Mouse (Mus musculus) liver, embryonic 13.5 days (tissue): ENCODE results near the gene Mogat2. TPM values are rescaled to one million over a fixed set of nuclear protein-coding genes. Genes with fewer than 3 reads are reported as not detected.

ENCODE experiments used
- ATAC-seq: fragments of 200-750 bp; cut with Nextera tagmentation; 2 replicates; pipeline ENCODE4 v1.8.0; 2017; ENCODE audit warnings: low read depth, mild to moderate bottlenecking, moderate number of reproducible peaks, moderate library complexity
- DNase-seq: peaks from one replicate; pipeline ENCODE4 v3.0.0; 2022
- H3K27ac ChIP-seq: fragments of 300-500 bp; sonication (generic); 2 replicates; pipeline ENCODE4 v1.5.1; 2015; ENCODE audit warnings: moderate library complexity, mild to moderate bottlenecking, inconsistent platforms
- H3K27me3 ChIP-seq: fragments of 300-500 bp; sonication (generic); 2 replicates; pipeline ENCODE4 v1.6.1; 2015; ENCODE audit warnings: mild to moderate bottlenecking, inconsistent platforms
- H3K36me3 ChIP-seq: fragments of 300-500 bp; sonication (generic); 2 replicates; pipeline ENCODE4 v1.6.1; 2015; ENCODE audit warnings: mild to moderate bottlenecking, inconsistent platforms
- H3K4me1 ChIP-seq: fragments of 300-500 bp; sonication (generic); replicated peaks from 2 replicates; pipeline ENCODE4 v1.6.1; 2015; ENCODE audit warnings: inconsistent platforms
- H3K4me2 ChIP-seq: fragments of 300-500 bp; sonication (generic); 2 replicates; pipeline ENCODE4 v1.6.1; 2015; ENCODE audit warnings: inconsistent platforms, mild to moderate bottlenecking, moderate library complexity
- H3K4me3 ChIP-seq: fragments of 300-500 bp; sonication (generic); replicated peaks from 2 replicates; pipeline ENCODE4 v1.5.1; 2015; ENCODE audit warnings: mild to moderate bottlenecking, inconsistent platforms
- H3K9ac ChIP-seq: fragments of 300-500 bp; sonication (generic); 2 replicates; pipeline ENCODE4 v1.6.1; 2015; ENCODE audit warnings: mild to moderate bottlenecking, inconsistent platforms
- H3K9me3 ChIP-seq: fragments of 300-500 bp; sonication (generic); replicated peaks from 2 replicates; pipeline ENCODE4 v1.6.1; 2016; ENCODE audit warnings: inconsistent platforms
- WGBS: fragments of 180-500 bp; shearing (Covaris S2); methylation state at CpG from one replicate; pipeline ENCODE4 v1.1.7; 2015; ENCODE audit not compliant: insufficient replicate concordance; 5-methylcytosine and 5-hydroxymethylcytosine counted together
- polyA plus RNA-seq: library from polyadenylated mRNA; unstranded; fragments of >200 nt; fragmentation: Nextera tagmentation; extraction: Ambion mirVana; gene quantifications from 2 replicates; pipeline ENCODE4 v1.2.1, GENCODE M21; 2015

Gene Mogat2
- polyA plus RNA-seq, 1 experiment from 2014 or later, result 35.9 TPM

GRCm38 (mm10) chr7:99234916-99235315, 3.5 kb downstream of the Mogat2 start:
- Histone ChIP-seq H3K4me2 (no peak overlapping the region), H3K4me3 (no peak overlapping the region), H3K4me1 (peaks cover 32% of the 10 kb centered on the region), H3K36me3 (no peaks in the 10 kb centered on the region), H3K27me3 (peaks cover 26% of the 10 kb centered on the region), H3K9ac (no peak overlapping the region), H3K27ac (no peak overlapping the region), H3K9me3 (no peaks in the 10 kb centered on the region)
- ATAC-seq (no peak), DNase-seq (no peak)
- WGBS, result 14% methylated on average over 2 of the region's 2 CpGs

GRCm38 (mm10) chr7:99232571-99232970, 5.8 kb downstream of the Mogat2 start:
- Histone ChIP-seq H3K27ac (no peak overlapping the region), H3K4me3 (no peak overlapping the region), H3K4me2 (no peak overlapping the region), H3K9me3 (no peaks in the 10 kb centered on the region), H3K27me3 (peaks cover 5% of the 10 kb centered on the region; the same call in 1 of the 2 replicates), H3K9ac (no peak overlapping the region), H3K4me1 (peaks cover 31% of the 10 kb centered on the region), H3K36me3 (no peaks in the 10 kb centered on the region)
- DNase-seq (no peak), ATAC-seq (no peak)
- WGBS, result 59% methylated on average over 6 of the region's 6 CpGs

- no peak overlapping the region for H3K4me3 ChIP-seq
- H3K27ac ChIP-seq, result no peak overlapping the region; the same call in none of the 2 replicates
- 56% methylated on average over 7 of the region's 7 CpGs for WGBS
Observed at GRCm38 (mm10) chr7:99230061-99230747, 8.2 kb downstream of the Mogat2 start.

GRCm38 (mm10) chr7:99229411-99229810, 9.0 kb downstream of the Mogat2 start:
- H3K4me3 ChIP-seq, result no peak overlapping the region
- no peaks in the 10 kb centered on the region for H3K36me3 ChIP-seq
- DNase-seq (no peak), ATAC-seq (no peak)
- H3K9me3 ChIP-seq, result no peaks in the 10 kb centered on the region
- H3K27me3 ChIP-seq, result no peaks in the 10 kb centered on the region
- H3K4me2 ChIP-seq, result no peak overlapping the region
- 0% methylated on average over 2 of the region's 2 CpGs for WGBS
- H3K27ac ChIP-seq, result 0 out of 2 replicates have a peak overlapping the region, but pooled peaks have one; percentile 9
- peaks cover 28% of the 10 kb centered on the region for H3K4me1 ChIP-seq
- no peak overlapping the region for H3K9ac ChIP-seq

More at GRCm38 (mm10) chr7:99230061-99230747, 8.2 kb downstream of the Mogat2 start:
- Histone ChIP-seq H3K36me3 (no peaks in the 10 kb centered on the region), H3K4me2 (no peak overlapping the region), H3K27me3 (no peaks in the 10 kb centered on the region), H3K9ac (no peak overlapping the region), H3K9me3 (no peaks in the 10 kb centered on the region), H3K4me1 (peaks cover 28% of the 10 kb centered on the region)
- DNase-seq (no peak), ATAC-seq (peak; percentile 37; the same call in 1 of the 2 replicates)

GRCm38 (mm10) chr7:99228825-99229224, 9.6 kb downstream of the Mogat2 start:
- DNase-seq (no peak), ATAC-seq (peak; percentile 60)
- Histone ChIP-seq H3K27ac (peak overlapping the region; percentile 53), H3K4me3 (no peak overlapping the region), H3K9ac (no peak overlapping the region), H3K4me1 (peaks cover 27% of the 10 kb centered on the region), H3K27me3 (no peaks in the 10 kb centered on the region), H3K36me3 (no peaks in the 10 kb centered on the region), H3K9me3 (no peaks in the 10 kb centered on the region), H3K4me2 (no peak overlapping the region)
- 58% methylated on average over 8 of the region's 8 CpGs for WGBS

- Histone ChIP-seq H3K27me3 (no peaks in the 10 kb centered on the region), H3K4me3 (no peak overlapping the region), H3K4me2 (no peak overlapping the region), H3K36me3 (0 out of 2 replicates have a peak, but pooled peaks cover 2% of the 10 kb centered on the region), H3K9ac (no peak overlapping the region), H3K27ac (no peak overlapping the region), H3K4me1 (peaks cover 27% of the 10 kb centered on the region), H3K9me3 (no peaks in the 10 kb centered on the region)
- ATAC-seq, result no peak
- WGBS, result 86% methylated on average over 4 of the region's 4 CpGs
- no peak for DNase-seq
Observed at GRCm38 (mm10) chr7:99227267-99227666, 11.2 kb downstream of the Mogat2 start.

GRCm38 (mm10) chr7:99226662-99227061, 11.8 kb downstream of the Mogat2 start:
- ATAC-seq, result no peak
- 0 out of 2 replicates have a peak, but pooled peaks cover 3% of the 10 kb centered on the region for H3K36me3 ChIP-seq
- WGBS, result 73% methylated on average over 10 of the region's 10 CpGs
- H3K4me1 ChIP-seq, result peaks cover 27% of the 10 kb centered on the region
- H3K9me3 ChIP-seq, result no peaks in the 10 kb centered on the region
- H3K4me2 ChIP-seq, result no peak overlapping the region
- H3K4me3 ChIP-seq, result no peak overlapping the region
- H3K27ac ChIP-seq, result no peak overlapping the region
- DNase-seq, result no peak
- H3K9ac ChIP-seq, result no peak overlapping the region
- H3K27me3 ChIP-seq, result no peaks in the 10 kb centered on the region

GRCm38 (mm10) chr7:99225421-99225820, 13.0 kb downstream of the Mogat2 start:
- ATAC-seq (no peak), DNase-seq (no peak)
- WGBS, result 68% methylated on average over 6 of the region's 6 CpGs
- Histone ChIP-seq H3K9ac (no peak overlapping the region), H3K27ac (peak overlapping the region; percentile 71), H3K9me3 (no peaks in the 10 kb centered on the region), H3K36me3 (peaks cover 6% of the 10 kb centered on the region; the same call in 1 of the 2 replicates), H3K4me2 (no peak overlapping the region), H3K4me1 (peaks cover 27% of the 10 kb centered on the region), H3K27me3 (no peaks in the 10 kb centered on the region), H3K4me3 (no peak overlapping the region)

GRCm38 (mm10) chr7:99224648-99225190, 13.7 kb downstream of the Mogat2 start:
- H3K27ac ChIP-seq, result peak overlapping the region; percentile 71
- H3K4me3 ChIP-seq, result no peak overlapping the region
- WGBS, result 45% methylated on average over 1 of the region's 1 CpGs
- no peak overlapping the region for H3K9ac ChIP-seq
- ATAC-seq (peak; percentile 66), DNase-seq (no peak)
- no peak overlapping the region for H3K4me2 ChIP-seq
- no peaks in the 10 kb centered on the region for H3K9me3 ChIP-seq
- H3K4me1 ChIP-seq, result peaks cover 27% of the 10 kb centered on the region
- H3K36me3 ChIP-seq, result peaks cover 7% of the 10 kb centered on the region; the same call in 1 of the 2 replicates
- H3K27me3 ChIP-seq, result 0 out of 2 replicates have a peak, but pooled peaks cover under 1% of the 10 kb centered on the region

- no peak overlapping the region for H3K4me3 ChIP-seq
- H3K27ac ChIP-seq, result peak overlapping the region; percentile 71; the same call in 1 of the 2 replicates
- 52% methylated on average over 7 of the region's 7 CpGs for WGBS
- 0 out of 2 replicates have a peak, but pooled peaks cover 5% of the 10 kb centered on the region for H3K27me3 ChIP-seq
- no peak for ATAC-seq
- H3K4me2 ChIP-seq, result no peak overlapping the region
- H3K9ac ChIP-seq, result no peak overlapping the region
- peaks cover 27% of the 10 kb centered on the region for H3K4me1 ChIP-seq
- no peaks in the 10 kb centered on the region for H3K9me3 ChIP-seq
- DNase-seq, result no peak
- H3K36me3 ChIP-seq, result peaks cover 7% of the 10 kb centered on the region; the same call in 1 of the 2 replicates
Observed at GRCm38 (mm10) chr7:99224225-99224624, 14.2 kb downstream of the Mogat2 start.

- Histone ChIP-seq H3K4me3 (no peak overlapping the region), H3K9ac (no peak overlapping the region), H3K36me3 (peaks cover 7% of the 10 kb centered on the region; the same call in 1 of the 2 replicates), H3K4me2 (no peak overlapping the region), H3K9me3 (no peaks in the 10 kb centered on the region), H3K27me3 (0 out of 2 replicates have a peak, but pooled peaks cover 6% of the 10 kb centered on the region), H3K4me1 (peaks cover 12% of the 10 kb centered on the region; the same call in 1 of the 2 replicates), H3K27ac (no peak overlapping the region)
- DNase-seq (no peak), ATAC-seq (0 out of 2 replicates have a peak, but pooled peaks have one; percentile 49)
- 61% methylated on average over 3 of the region's 3 CpGs for WGBS
Observed at GRCm38 (mm10) chr7:99217338-99218074, 20.9 kb downstream of the Mogat2 start.
